Mouse (Mus musculus): ENCODE measurements around the gene Exph5.
A peak's percentile ranks its signal among the peaks of the same experiment; 100 is the strongest.

Gene Exph5

GRCm38 (mm10) chr9:53320894-53321650 is 19.6 kb downstream of the Exph5 start:
- DNase-seq (ENCODE audit: low read depth, low spot score), result no peak

- DNase-seq (ENCODE audit: low read depth, low spot score), result no peak
Measured at GRCm38 (mm10) chr9:53321683-53322082, 20.2 kb downstream of the Exph5 start.

GRCm38 (mm10) chr9:53323419-53324251 is 22.2 kb downstream of the Exph5 start:
- no peak for DNase-seq (ENCODE audit: low read depth, low spot score)

- no peak for DNase-seq (ENCODE audit: low read depth, low spot score)
Measured at GRCm38 (mm10) chr9:53325363-53326090, 24.1 kb downstream of the Exph5 start.

- DNase-seq (ENCODE audit: low read depth, low spot score), result no peak
Measured at GRCm38 (mm10) chr9:53328203-53328602, 26.7 kb downstream of the Exph5 start.

- no peak for DNase-seq (ENCODE audit: low read depth, low spot score)
Measured at GRCm38 (mm10) chr9:53329301-53330206, 28.1 kb downstream of the Exph5 start.

GRCm38 (mm10) chr9:53330247-53330646 is 28.8 kb downstream of the Exph5 start:
- no peak for DNase-seq (ENCODE audit: low read depth, low spot score)

GRCm38 (mm10) chr9:53333436-53333835 is 32.0 kb downstream of the Exph5 start:
- DNase-seq (ENCODE audit: low read depth, low spot score), result no peak

GRCm38 (mm10) chr9:53335131-53335530 is 33.7 kb downstream of the Exph5 start:
- DNase-seq (ENCODE audit: low read depth, low spot score), result no peak

GRCm38 (mm10) chr9:53339603-53340002 is 38.1 kb downstream of the Exph5 start:
- DNase-seq (ENCODE audit: low read depth, low spot score), result no peak

- DNase-seq (ENCODE audit: low read depth, low spot score), result no peak
Measured at GRCm38 (mm10) chr9:53340328-53340916, 39.0 kb downstream of the Exph5 start.

- DNase-seq (ENCODE audit: low read depth, low spot score), result peak; percentile 12
Measured at GRCm38 (mm10) chr9:53340969-53341368, 39.5 kb downstream of the Exph5 start.

GRCm38 (mm10) chr9:53341981-53342380 is 40.5 kb downstream of the Exph5 start:
- DNase-seq (ENCODE audit: low read depth, low spot score), result no peak

GRCm38 (mm10) chr9:53344646-53345432 is 43.4 kb downstream of the Exph5 start:
- no peak for DNase-seq (ENCODE audit: low read depth, low spot score)

GRCm38 (mm10) chr9:53345728-53346127 is 44.3 kb downstream of the Exph5 start:
- no peak for DNase-seq (ENCODE audit: low read depth, low spot score)

GRCm38 (mm10) chr9:53346402-53346801 is 44.9 kb downstream of the Exph5 start:
- no peak for DNase-seq (ENCODE audit: low read depth, low spot score)

GRCm38 (mm10) chr9:53349211-53349610 is 47.7 kb downstream of the Exph5 start:
- DNase-seq (ENCODE audit: low read depth, low spot score), result no peak

- no peak for DNase-seq (ENCODE audit: low read depth, low spot score)
Measured at GRCm38 (mm10) chr9:53350331-53350730, 48.9 kb downstream of the Exph5 start.

GRCm38 (mm10) chr9:53351899-53352298 is 50.4 kb downstream of the Exph5 start:
- no peak for DNase-seq (ENCODE audit: low read depth, low spot score)

- no peak for DNase-seq (ENCODE audit: low read depth, low spot score)
Measured at GRCm38 (mm10) chr9:53353161-53353560, 51.7 kb downstream of the Exph5 start.

Data from CD4-positive, CD25-positive, alpha-beta regulatory T cell, adult 2 months (primary cell).